Mouse (Mus musculus) layer of hippocampus, adult 9-11 months (tissue): ENCODE results near the gene Gstt3.

Experiments
- DNase-seq: peaks from one replicate; pipeline ENCODE4 v3.0.0; 2022

Gstt3 gene

GRCm38 (mm10) chr10:75780769-75781578, at the start of gene Gstt3, which contains the start of gene Gm20441:
Gene Gstt3, minus strand, starts transcription at chr10:75781414.
Gene Gm20441, minus strand, starts transcription at chr10:75780954.
- DNase-seq, result peak; percentile 16

DNA sequence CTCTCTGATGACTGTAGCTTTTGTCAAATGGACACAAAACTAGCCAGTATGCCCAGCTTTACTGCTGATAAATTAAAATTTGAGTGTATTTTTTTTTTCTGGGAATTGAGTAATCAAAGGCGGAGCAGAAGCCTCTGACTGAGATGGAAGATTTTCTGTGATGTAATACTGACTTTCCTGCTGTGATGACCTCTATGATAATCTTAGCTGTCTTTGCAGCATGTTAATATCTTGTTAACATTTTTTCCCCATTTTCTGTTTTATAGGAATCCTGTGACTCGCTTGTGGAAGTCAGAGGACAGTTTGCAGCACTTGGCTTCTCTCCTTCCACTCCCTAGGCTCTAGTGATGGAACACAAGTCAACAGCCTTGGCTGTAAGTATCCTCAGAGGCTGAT, 49.1 kb upstream of the Gstt3 start:
- DNase-seq, result no peak

DNA sequence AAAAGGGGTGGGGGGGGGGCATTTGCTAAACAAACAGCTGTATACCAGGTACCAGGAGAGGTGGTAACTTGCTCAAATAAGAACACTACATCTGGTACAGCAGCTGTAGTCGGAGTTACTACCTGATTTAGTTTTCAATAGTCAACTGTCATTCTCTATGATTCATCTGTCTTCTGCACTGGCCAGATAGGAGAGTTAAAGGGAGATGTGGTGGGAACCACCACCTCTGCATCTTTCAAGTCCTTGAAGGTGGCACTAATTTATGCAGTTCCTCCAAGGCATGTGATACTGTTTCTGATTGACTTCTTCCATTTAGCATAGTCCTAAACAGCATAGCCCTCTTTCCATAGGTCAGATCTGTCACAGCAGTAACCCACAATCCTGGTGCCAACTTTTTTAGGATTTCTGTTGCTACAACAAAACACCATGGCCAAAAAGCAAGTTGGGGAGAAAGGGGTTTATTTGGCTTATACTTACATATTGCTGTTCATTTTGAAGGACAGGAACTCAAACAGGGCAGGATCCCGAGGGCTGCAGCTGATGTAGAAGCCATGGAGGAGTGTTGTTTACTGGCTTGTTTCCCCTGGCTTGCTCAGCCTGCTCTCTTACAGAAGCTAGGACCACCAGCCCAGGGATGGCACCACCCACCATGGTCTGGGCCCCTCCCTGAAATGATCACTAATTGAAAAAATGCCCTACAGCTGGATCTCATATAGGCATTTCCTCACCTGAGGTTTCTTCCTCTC, 48.5 kb upstream of the Gstt3 start:
- DNase-seq, result no peak

- peak; percentile 48 for DNase-seq
Observed at GRCm38 (mm10) chr10:75828500-75828931, 47.3 kb upstream of the Gstt3 start.

- no peak for DNase-seq
Observed at GRCm38 (mm10) chr10:75827668-75828360, 46.6 kb upstream of the Gstt3 start.

DNA sequence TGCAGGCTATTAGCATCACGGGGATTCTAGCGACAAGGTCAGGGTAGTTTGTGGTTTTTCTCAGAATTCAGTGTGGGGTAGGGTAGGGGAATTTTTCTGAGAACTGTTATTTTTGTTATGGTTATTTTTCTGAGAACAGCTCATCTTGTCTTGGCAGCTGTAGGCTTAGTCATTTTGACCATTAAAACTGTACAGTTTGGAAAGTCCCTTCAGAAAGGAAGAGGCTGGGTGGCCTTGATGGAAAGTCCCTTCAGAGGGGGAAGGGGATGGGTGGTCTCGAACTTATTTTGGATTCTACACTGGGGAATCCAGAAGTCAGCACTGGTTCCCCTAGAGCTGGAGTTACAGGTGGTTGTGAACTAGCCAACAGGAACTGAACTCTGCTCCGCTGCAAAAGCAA, 43.3 kb upstream of the Gstt3 start:
- DNase-seq, result no peak

DNA sequence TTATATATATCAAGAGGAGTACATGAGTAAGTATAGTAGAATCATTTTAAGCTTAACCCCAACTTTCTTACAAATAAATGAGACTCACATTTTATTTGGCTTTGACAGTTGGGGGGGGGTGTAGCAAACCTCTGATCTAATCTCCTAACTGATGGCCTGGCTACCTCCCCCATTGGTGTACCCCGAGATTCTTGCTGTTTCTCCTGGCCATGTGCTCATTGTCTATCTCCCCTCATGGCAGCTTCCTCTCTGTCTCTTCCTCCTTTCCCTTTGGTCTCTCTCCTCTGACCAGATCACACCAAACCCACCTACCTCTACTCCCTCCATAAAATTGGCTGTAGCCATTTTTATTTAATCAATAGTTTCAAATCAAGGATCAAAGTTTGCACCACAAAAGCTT, 42.6 kb upstream of the Gstt3 start:
- DNase-seq, result no peak

DNA sequence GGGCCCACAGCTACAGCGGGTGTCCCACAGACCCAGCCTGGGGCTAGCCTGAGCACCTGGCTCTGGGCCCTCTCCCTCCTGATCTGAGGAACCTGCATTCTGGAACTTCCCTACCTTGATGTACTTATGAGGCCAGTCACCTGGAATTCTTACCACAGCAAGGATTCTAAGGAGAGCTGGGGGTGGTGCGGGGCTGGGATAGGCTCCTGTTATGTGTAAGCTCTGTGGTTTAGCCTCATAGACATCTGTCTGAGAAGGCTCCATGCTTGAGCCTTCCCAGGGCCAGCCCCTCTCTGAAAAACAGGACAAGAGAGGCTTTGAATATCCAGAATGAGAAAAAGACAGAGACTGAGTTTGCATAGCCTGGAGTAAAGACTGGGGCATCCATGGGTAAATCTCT, 41.2 kb upstream of the Gstt3 start, which contains the start of gene Gstt4:
TSS of gene Gstt4 (minus strand) at position 101 of the 400 bp plus-strand sequence.
- DNase-seq, result no peak

DNA sequence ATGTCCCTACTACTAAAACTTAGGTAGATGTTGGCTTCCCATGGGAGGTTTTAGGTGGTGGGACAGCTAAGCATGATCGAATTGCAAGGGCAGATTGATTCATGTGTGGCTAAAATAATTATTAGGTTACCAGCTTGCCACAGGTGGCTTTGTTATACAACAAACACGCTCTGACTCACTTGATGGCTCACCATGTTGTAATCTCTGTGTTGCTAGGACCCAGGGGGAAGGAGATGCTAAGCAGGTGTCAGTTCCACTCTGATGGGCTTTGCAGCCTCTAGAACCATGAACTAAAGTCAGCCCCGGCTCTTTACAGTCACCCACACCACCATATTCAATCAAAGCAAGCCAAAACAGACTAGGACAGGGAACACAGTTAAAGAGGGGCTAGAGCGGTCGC, 38.7 kb upstream of the Gstt3 start:
- DNase-seq, result no peak

- DNase-seq, result no peak
Observed at GRCm38 (mm10) chr10:75818641-75819040, 37.4 kb upstream of the Gstt3 start.

- no peak for DNase-seq
Observed at GRCm38 (mm10) chr10:75804217-75804616, 23.0 kb upstream of the Gstt3 start.

DNA sequence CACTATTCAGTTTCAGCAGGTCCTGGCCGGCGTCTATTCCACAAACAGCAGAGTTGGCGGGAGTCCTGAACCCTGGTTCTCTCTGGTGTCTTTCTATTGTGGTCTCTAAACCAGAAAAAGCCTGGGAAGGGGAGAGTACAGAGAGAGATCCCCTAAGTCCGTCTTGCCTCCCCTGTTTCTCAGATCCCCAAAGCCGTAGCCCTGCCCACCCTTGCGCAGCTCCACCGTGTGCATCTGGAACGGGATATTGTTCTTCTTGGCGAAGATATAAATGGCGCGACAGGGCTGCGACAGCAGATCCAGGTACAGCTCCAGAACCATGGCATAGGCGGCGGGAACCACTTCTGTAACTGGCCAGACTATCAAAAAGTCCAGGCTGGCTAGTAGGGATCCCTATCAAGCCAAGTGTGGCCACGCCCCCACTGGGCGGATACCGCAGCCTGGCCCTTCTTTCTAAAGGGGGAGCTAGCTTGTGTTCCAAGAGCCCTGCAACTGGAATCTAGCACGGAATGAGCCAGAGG, 17.0 kb upstream of the Gstt3 start, which contains the start of gene Gstt1:
TSS of gene Gstt1 (minus strand) at position 409 of the 521 bp plus-strand sequence.
- peak; percentile 17 for DNase-seq

- DNase-seq, result peak; percentile 26
Observed at GRCm38 (mm10) chr10:75797619-75798175, 16.5 kb upstream of the Gstt3 start.

GRCm38 (mm10) chr10:75796731-75797516, 15.7 kb upstream of the Gstt3 start:
- DNase-seq, result no peak

DNA sequence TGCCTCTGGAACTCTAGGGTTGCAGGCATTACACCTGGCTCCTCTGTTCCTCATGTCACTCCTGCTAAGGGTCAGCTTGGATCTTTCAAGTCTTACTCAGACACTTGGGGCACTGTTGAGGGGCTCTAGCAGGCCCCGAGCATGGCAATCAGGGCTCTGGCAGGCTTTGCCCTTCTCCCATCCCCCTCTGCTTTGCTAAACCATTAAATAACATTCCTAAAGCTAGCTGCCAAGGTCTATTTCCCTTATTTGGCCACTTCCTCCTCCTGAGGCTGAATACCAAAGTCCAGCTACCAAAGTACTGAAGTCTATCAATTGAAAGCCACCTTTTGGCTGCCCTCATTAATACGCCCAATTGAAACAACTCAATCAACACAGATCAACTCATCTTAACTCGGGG, 13.7 kb upstream of the Gstt3 start:
- DNase-seq, result no peak

DNA sequence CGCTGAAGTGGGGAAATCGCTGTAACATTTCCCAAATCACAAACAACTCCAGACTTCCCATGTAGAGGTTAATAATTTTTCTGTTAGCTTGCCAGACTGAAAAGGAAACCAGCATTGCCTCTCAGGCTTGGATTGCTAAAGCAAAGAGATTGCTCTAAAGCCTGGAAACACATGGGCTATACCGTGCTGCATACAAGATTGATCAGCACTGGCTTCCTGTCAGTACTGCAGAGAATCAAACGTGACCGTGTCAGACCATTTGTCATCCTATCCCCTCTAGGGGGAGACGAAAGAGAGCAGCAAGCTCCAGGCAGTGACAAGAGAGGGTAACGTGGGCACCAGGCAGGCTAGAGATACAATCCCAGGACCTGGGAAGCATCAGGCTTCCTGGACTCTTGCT, 9.6 kb upstream of the Gstt3 start:
- DNase-seq, result no peak

GRCm38 (mm10) chr10:75789841-75790240, 8.6 kb upstream of the Gstt3 start:
- no peak for DNase-seq

GRCm38 (mm10) chr10:75789081-75789735, 8.0 kb upstream of the Gstt3 start:
- no peak for DNase-seq

DNA sequence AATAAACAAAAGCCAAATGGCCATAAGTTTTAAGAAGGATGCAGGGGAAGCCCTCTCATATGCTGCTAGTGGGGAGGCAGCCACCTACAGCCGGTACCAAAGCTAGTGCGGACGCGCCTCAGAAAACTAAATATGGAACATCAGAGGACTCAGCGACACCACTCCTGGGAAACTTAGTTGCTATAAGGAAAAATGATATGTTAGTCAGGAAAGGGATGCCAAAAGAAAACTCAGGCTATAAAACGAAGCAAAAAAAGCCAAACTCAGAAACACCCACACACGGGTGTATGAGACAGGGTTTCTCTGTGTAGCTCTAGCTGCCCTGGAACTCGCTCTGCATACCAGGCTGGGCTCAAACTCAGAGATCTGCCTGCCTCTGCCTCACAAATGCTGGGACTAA, 7.1 kb upstream of the Gstt3 start:
- no peak for DNase-seq

DNA sequence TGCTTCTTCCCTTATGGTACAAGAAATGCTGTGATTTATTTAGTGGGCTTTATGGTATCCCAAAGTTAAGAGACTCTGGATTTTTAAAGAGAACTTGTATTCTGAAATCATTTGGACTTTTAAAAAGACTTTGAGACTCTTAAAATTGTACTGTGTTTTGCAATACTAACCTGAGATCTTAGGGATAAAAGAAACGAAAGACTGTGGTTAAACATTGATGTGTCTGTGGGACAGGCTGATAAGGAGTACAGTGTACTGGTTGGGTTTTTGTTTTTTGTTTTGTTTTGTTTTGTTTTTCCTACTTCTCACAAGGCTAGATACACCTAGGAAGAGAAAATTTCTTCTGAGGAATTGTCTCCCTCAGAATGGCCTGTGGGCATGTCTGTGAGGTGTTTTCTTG, 4.2 kb upstream of the Gstt3 start:
- no peak for DNase-seq
